Mouse (Mus musculus) stomach, postnatal 0 days (tissue): ENCODE results near the gene Bend7. TPM values are rescaled to one million over a fixed set of nuclear protein-coding genes. Genes with fewer than 3 reads are reported as not detected.

Experiments used
- ATAC-seq: fragments of 200-750 bp; cut with Nextera tagmentation; 2 replicates; pipeline ENCODE4 v1.8.0; 2017; ENCODE audit not compliant: low FRiP score, low TSS enrichment
- DNase-seq: peaks from one replicate; pipeline ENCODE4 v3.0.0-alpha.2; 2016; ENCODE audit warnings: low spot score
- H3K27ac ChIP-seq: fragments of 300-500 bp; sonication (generic); replicated peaks from 2 replicates; pipeline ENCODE4 v1.5.1; 2014; ENCODE audit warnings: mild to moderate bottlenecking, control low read depth
- H3K27me3 ChIP-seq: fragments of 300-500 bp; sonication (generic); 2 replicates; pipeline ENCODE4 v1.6.1; 2014; ENCODE audit warnings: low read length; ENCODE audit not compliant: control insufficient read depth, insufficient read depth
- H3K36me3 ChIP-seq: fragments of 300-500 bp; sonication (generic); 2 replicates; pipeline ENCODE4 v1.6.1; 2014; ENCODE audit warnings: low read length, mixed read lengths; ENCODE audit not compliant: control insufficient read depth, insufficient read depth
- H3K4me1 ChIP-seq: fragments of 300-500 bp; sonication (generic); replicated peaks from 2 replicates; pipeline ENCODE4 v1.6.1; 2014; ENCODE audit warnings: antibody characterized with exemption; ENCODE audit not compliant: control insufficient read depth, insufficient read depth
- H3K4me2 ChIP-seq: fragments of 300-500 bp; sonication (generic); replicated peaks from 2 replicates; pipeline ENCODE4 v1.6.1; 2014; ENCODE audit warnings: low read depth, mild to moderate bottlenecking, control low read depth, moderate library complexity
- H3K4me3 ChIP-seq: fragments of 300-500 bp; sonication (generic); 2 replicates; pipeline ENCODE4 v1.5.1; 2014; ENCODE audit warnings: low read depth, low read length, control low read depth
- H3K9ac ChIP-seq: fragments of 300-500 bp; sonication (generic); 2 replicates; pipeline ENCODE4 v1.6.1; 2014; ENCODE audit warnings: mild to moderate bottlenecking, low read length, control low read depth, mixed read lengths
- H3K9me3 ChIP-seq: fragments of 300-500 bp; sonication (generic); 2 replicates; pipeline ENCODE4 v1.6.1; 2016; ENCODE audit warnings: low read length; ENCODE audit not compliant: control insufficient read depth
- CTCF ChIP-seq: IDR thresholded peaks from 2 replicates; pipeline ENCODE4 v1.5.1; 2016; ENCODE audit warnings: antibody characterized with exemption, low read depth, mild to moderate bottlenecking, moderate library complexity
- EP300 ChIP-seq: optimal IDR thresholded peaks from 2 replicates; pipeline ENCODE3; 2016; ENCODE audit warnings: antibody characterized with exemption
- WGBS: fragments of 180-500 bp; shearing (Covaris S2); extraction: QIAGEN DNeasy Blood & Tissue Kit; methylation state at CpG from one replicate; pipeline ENCODE4 v1.1.7; 2014; 5-methylcytosine and 5-hydroxymethylcytosine counted together
- polyA plus RNA-seq: library from polyadenylated mRNA; unstranded; fragments of >200 nt; fragmentation: Nextera tagmentation; extraction: Ambion mirVana; gene quantifications from 2 replicates; pipeline ENCODE4 v1.2.1, GENCODE M21; 2015

Bend7 gene
- polyA plus RNA-seq, 1 experiment from 2014 or later: 4.4 TPM

DNA sequence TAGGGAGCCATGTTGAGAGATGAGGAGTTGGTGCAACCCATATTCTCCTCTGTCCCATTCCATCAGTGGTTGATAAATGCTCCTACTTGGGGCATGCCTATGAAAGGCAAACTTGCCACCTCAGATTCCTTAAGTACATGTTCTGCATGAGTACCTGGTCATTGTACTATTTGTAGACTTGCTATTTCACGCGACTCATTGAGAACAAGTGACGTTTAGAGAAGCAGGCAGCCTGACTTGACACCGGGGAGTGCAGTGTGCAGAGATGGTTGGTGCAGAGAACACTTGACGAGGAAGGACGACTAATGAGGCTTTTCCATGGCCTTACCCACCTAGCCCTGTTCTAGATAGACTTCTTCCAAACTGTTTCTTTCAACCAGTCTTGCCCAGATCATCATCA is 34.3 kb downstream of the Bend7 start:
- WGBS: 81% methylated on average over 6 of the region's 6 CpGs
- DNase-seq (no peak), ATAC-seq (no peak)
- Histone ChIP-seq H3K4me1 (no peaks in the 10 kb centered on the region), H3K4me3 (no peak overlapping the region), H3K36me3 (no peaks in the 10 kb centered on the region), H3K9me3 (no peaks in the 10 kb centered on the region), H3K27ac (no peak overlapping the region), H3K4me2 (no peak overlapping the region), H3K27me3 (no peaks in the 10 kb centered on the region), H3K9ac (no peak overlapping the region)
- no peak for TF ChIP-seq EP300
- no peak for TF ChIP-seq CTCF

- no peaks in the 10 kb centered on the region for H3K4me1 ChIP-seq
- H3K9me3 ChIP-seq: no peaks in the 10 kb centered on the region
- H3K9ac ChIP-seq: no peak overlapping the region
- no peaks in the 10 kb centered on the region for H3K36me3 ChIP-seq
- DNase-seq: no peak
- no peak overlapping the region for H3K4me3 ChIP-seq
- TF ChIP-seq CTCF (no peak), EP300 (no peak)
- ATAC-seq: no peak
- H3K27me3 ChIP-seq: no peaks in the 10 kb centered on the region
- H3K27ac ChIP-seq: no peak overlapping the region
- no peak overlapping the region for H3K4me2 ChIP-seq
- WGBS: 73% methylated on average over 8 of the region's 8 CpGs
These were observed 38.1 kb downstream of the Bend7 start for GRCm38 (mm10) chr2:4755716-4756115.

GRCm38 (mm10) chr2:4757218-4757617 is 39.6 kb downstream of the Bend7 start:
- no peak for DNase-seq
- TF ChIP-seq EP300: no peak
- no peak for TF ChIP-seq CTCF
- 28% methylated on average over 3 of the region's 3 CpGs for WGBS
- H3K4me3 ChIP-seq: no peak overlapping the region
- H3K4me2 ChIP-seq: no peak overlapping the region
- no peaks in the 10 kb centered on the region for H3K27me3 ChIP-seq
- no peak overlapping the region for H3K27ac ChIP-seq
- no peaks in the 10 kb centered on the region for H3K4me1 ChIP-seq
- no peak for ATAC-seq
- no peaks in the 10 kb centered on the region for H3K36me3 ChIP-seq
- H3K9me3 ChIP-seq: no peaks in the 10 kb centered on the region
- H3K9ac ChIP-seq: no peak overlapping the region

- Histone ChIP-seq H3K27ac (no peak overlapping the region), H3K4me1 (no peaks in the 10 kb centered on the region), H3K4me3 (no peak overlapping the region), H3K27me3 (no peaks in the 10 kb centered on the region), H3K4me2 (no peak overlapping the region), H3K9ac (no peak overlapping the region), H3K36me3 (no peaks in the 10 kb centered on the region; the same call in 1 of the 2 replicates), H3K9me3 (no peaks in the 10 kb centered on the region)
- DNase-seq (no peak), ATAC-seq (no peak)
- no peak for TF ChIP-seq EP300
- TF ChIP-seq CTCF: no peak
- WGBS: 70% methylated on average over 5 of the region's 5 CpGs
These were observed 43.1 kb downstream of the Bend7 start for GRCm38 (mm10) chr2:4760741-4761140.

DNA sequence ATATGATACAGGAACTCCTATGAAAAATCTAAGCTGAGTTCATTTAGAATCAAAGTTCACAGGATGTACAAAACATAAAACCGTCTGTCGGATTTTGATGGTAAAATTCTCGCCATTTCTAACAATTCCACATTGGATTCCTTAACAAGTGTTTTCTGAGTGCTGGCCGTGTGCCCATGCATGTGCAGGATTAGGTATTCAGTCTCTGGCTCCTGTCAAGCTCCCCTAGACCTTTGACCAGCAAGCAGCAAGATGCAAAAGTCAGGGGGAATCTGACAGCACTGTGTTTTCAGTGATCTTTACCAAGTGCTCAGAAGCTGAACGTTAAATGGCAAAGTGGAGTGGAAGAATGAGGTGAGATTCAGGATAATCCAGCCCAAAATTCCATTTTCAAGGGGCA is 44.3 kb downstream of the Bend7 start:
- H3K4me3 ChIP-seq: no peak overlapping the region
- no peaks in the 10 kb centered on the region for H3K27me3 ChIP-seq
- no peak overlapping the region for H3K27ac ChIP-seq
- H3K4me2 ChIP-seq: no peak overlapping the region
- H3K36me3 ChIP-seq: no peaks in the 10 kb centered on the region; the same call in 1 of the 2 replicates
- 67% methylated on average over 5 of the region's 5 CpGs for WGBS
- no peak for DNase-seq
- no peak for ATAC-seq
- no peaks in the 10 kb centered on the region for H3K4me1 ChIP-seq
- TF ChIP-seq EP300: no peak
- TF ChIP-seq CTCF: no peak
- H3K9ac ChIP-seq: no peak overlapping the region
- H3K9me3 ChIP-seq: no peaks in the 10 kb centered on the region

- 78% methylated on average over 3 of the region's 3 CpGs for WGBS
These were observed 46.4 kb downstream of the Bend7 start for GRCm38 (mm10) chr2:4764071-4764470.

More at GRCm38 (mm10) chr2:4764071-4764470, 46.4 kb downstream of the Bend7 start:
- H3K27ac ChIP-seq: no peak overlapping the region
- no peak overlapping the region for H3K4me2 ChIP-seq
- H3K4me3 ChIP-seq: no peak overlapping the region
- no peaks in the 10 kb centered on the region for H3K27me3 ChIP-seq
- DNase-seq (no peak), ATAC-seq (no peak)
- H3K9me3 ChIP-seq: no peaks in the 10 kb centered on the region
- TF ChIP-seq CTCF: no peak
- TF ChIP-seq EP300: no peak
- no peaks in the 10 kb centered on the region; the same call in 1 of the 2 replicates for H3K36me3 ChIP-seq
- H3K4me1 ChIP-seq: no peaks in the 10 kb centered on the region
- H3K9ac ChIP-seq: no peak overlapping the region
